Mouse (Mus musculus) lung, postnatal 0 days (tissue): ENCODE results near the gene Ablim2.

Source experiments
- CTCF ChIP-seq: IDR thresholded peaks from 2 replicates; pipeline ENCODE4 v1.5.1; 2016; ENCODE audit warnings: antibody characterized with exemption, mild to moderate bottlenecking
- EP300 ChIP-seq: IDR thresholded peaks from 2 replicates; pipeline ENCODE4 v1.6.1; 2016; ENCODE audit warnings: antibody characterized with exemption, mild to moderate bottlenecking, control low read depth

GRCm38 (mm10) chr5:35722654-35723053, 35.0 kb upstream of the Ablim2 start:
- TF ChIP-seq EP300 (no peak; the same call in 1 of the 2 replicates), CTCF (peak; percentile 32; the same call in 1 of the 2 replicates)
